Mouse (Mus musculus) right cerebral cortex, postnatal 4 days (tissue): ENCODE results near the gene Fbxw16.
"Not testable (repeated sequence)": the region's sequence is repeated elsewhere in the genome, so short reads cannot be mapped to it uniquely, and the experiment has no call there.

Experiments
- DNase-seq: peaks from one replicate; pipeline ENCODE4 v3.0.0-alpha.2; 2022

The Fbxw16 gene

DNA sequence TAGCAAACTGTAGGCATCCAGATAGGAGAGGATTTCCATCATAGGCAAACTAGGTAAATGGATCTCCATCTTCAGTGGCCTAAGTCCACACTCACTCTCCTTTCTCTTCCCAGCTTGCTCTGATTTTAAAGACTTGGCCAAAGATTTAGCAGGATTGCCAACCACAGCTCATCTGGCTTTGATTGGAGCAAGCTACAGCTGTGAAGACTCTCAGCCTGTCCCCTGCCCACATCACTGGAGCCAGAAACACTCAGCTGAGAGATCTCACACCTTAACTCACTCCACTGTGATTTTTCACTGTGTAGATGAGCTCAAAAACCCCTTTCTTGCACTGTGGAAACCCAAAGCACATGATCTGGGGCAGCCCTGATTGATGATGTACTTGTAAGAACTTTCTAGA is at the start of gene Fbxw16:
TSS of gene Fbxw16 (minus strand) at position 101 of the 400 bp plus-strand sequence.
- DNase-seq = no peak

DNA sequence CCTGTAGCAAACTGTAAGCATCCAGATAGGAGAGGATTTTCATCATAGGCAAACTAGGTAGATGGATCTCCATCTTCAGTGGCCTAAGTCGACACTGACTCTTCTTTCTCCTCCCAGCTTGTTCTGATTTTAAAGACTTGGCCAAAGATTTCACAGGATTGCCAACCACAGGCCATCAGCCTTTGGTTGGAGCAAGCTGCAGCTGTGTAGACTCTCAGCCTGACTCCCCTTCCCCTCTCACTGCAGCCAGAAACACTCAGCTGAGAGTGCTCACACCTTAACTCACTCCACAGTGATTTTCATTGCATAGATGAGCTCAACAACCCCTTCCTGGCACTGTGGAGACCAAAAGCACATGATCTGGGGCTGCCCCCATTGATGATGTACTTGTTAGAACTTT is 46.8 kb upstream of the Fbxw16 start, which contains the start of gene Fbxw19:
TSS of gene Fbxw19 (minus strand) at position 101 of the 400 bp plus-strand sequence.
- not testable (repeated sequence) for DNase-seq

DNA sequence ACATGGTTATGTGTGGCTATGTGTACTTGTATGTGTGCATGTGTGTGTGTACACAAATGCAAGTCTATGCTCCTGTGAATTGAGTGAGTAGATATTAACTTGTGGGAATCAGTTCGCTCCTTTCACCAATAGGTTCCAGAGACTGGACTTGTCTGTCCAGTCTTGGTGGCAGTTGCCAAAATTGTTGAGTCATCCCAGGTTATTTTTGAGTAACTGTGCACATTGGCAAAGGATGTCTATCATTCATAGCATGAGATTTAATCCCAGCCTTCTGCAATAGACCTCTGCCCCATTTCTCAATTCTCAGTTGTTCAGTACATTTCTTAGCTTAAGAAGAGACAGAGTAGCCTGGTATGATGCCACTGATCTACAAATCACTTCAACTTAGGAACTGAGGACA is 16.0 kb downstream of the Fbxw16 start:
- DNase-seq = no peak

DNA sequence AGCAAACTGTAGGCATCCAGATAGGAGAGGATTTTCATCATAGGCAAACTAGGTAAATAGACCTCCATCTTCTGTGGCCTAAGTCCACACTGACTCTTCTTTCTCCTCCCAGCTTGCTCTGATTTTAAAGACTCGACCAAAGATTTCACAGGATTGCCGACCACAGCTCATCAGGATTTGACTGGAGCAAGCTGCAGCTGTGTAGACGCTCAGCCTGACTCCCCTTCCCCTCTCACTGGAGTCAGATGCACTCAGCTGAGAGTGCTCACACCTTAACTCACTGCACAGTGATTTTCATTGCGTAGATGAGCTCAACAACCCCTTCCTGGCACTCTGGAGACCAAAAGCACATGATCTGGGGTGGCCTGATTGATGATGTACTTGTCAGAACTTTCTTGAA is 44.7 kb downstream of the Fbxw16 start, which contains the start of gene Fbxw22:
TSS of gene Fbxw22 (minus strand) at position 101 of the 400 bp plus-strand sequence.
- not testable (repeated sequence) for DNase-seq
